Mouse (Mus musculus) lung, embryonic 15.5 days (tissue): ENCODE measurements around the gene Sox30. TPM values are rescaled to one million over a fixed set of nuclear protein-coding genes. Genes with fewer than 3 reads are reported as not detected.
A peak's percentile ranks its signal among the peaks of the same experiment; 100 is the strongest.

ENCODE experiments used
- ATAC-seq: fragments of 200-750 bp; cut with Nextera tagmentation; 2 replicates; pipeline ENCODE4 v1.8.0; 2017; ENCODE audit warnings: moderate number of reproducible peaks, borderline replicate concordance; ENCODE audit not compliant: low FRiP score, low TSS enrichment; ENCODE audit errors: extremely low read depth
- H3K27ac ChIP-seq: fragments of 300-500 bp; sonication (generic); 2 replicates; pipeline ENCODE4 v1.5.1; 2015; ENCODE audit warnings: moderate library complexity, mild to moderate bottlenecking, inconsistent platforms
- H3K27me3 ChIP-seq: fragments of 300-500 bp; sonication (generic); 2 replicates; pipeline ENCODE4 v1.6.1; 2015; ENCODE audit warnings: inconsistent platforms
- H3K36me3 ChIP-seq: fragments of 300-500 bp; sonication (generic); 2 replicates; pipeline ENCODE4 v1.6.1; 2015; ENCODE audit warnings: inconsistent platforms
- H3K4me1 ChIP-seq: fragments of 300-500 bp; sonication (generic); 2 replicates; pipeline ENCODE4 v1.6.1; 2015; ENCODE audit warnings: inconsistent platforms
- H3K4me2 ChIP-seq: fragments of 300-500 bp; sonication (generic); 2 replicates; pipeline ENCODE4 v1.6.1; 2015; ENCODE audit warnings: inconsistent platforms, mild to moderate bottlenecking, moderate library complexity
- H3K4me3 ChIP-seq: fragments of 300-500 bp; sonication (generic); 2 replicates; pipeline ENCODE4 v1.5.1; 2015; ENCODE audit warnings: mild to moderate bottlenecking, inconsistent platforms
- H3K9ac ChIP-seq: fragments of 300-500 bp; sonication (generic); 2 replicates; pipeline ENCODE4 v1.6.1; 2015; ENCODE audit warnings: inconsistent platforms
- H3K9me3 ChIP-seq: fragments of 300-500 bp; sonication (generic); 2 replicates; pipeline ENCODE4 v1.6.1; 2016; ENCODE audit warnings: inconsistent platforms
- WGBS: fragments of 180-500 bp; shearing (Covaris S2); methylation state at CpG from one replicate; pipeline ENCODE4 v1.1.7; 2015; 5-methylcytosine and 5-hydroxymethylcytosine counted together
- polyA plus RNA-seq: library from polyadenylated mRNA; unstranded; fragments of >200 nt; fragmentation: Nextera tagmentation; extraction: Ambion mirVana; gene quantifications from 2 replicates; pipeline ENCODE4 v1.2.1, GENCODE M21; 2015

Sox30 gene
- polyA plus RNA-seq, 1 experiment from 2014 or later = 0.12 TPM

DNA sequence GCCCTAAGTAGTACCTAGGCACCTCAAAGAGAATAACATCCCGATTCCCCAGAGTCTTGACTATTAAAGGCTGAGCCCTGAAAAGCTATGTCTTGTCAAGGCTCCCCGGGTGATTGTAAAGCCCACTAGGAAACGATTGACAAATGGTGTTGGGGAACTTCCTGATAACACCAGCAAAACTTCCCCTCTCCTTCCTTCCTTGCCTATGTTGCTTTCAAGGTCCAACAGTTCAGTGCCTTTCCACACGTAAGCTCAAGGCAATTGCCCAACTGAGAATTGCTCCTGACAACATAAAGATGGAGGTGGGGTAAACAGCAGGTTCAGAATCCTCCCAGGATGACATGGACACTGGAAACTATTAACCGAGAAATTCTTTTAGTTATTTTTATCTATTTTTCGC is 42.9 kb downstream of the Sox30 start:
- no peaks in the 10 kb centered on the region for H3K27me3 ChIP-seq
- no peaks in the 10 kb centered on the region for H3K36me3 ChIP-seq
- no peak overlapping the region for H3K27ac ChIP-seq
- H3K4me1 ChIP-seq = 0 out of 2 replicates have a peak, but pooled peaks cover 7% of the 10 kb centered on the region
- H3K9me3 ChIP-seq = no peaks in the 10 kb centered on the region
- H3K4me3 ChIP-seq = no peak overlapping the region
- ATAC-seq = no peak
- no peak overlapping the region for H3K4me2 ChIP-seq
- H3K9ac ChIP-seq = no peak overlapping the region
- 66% methylated on average over 6 of the region's 6 CpGs for WGBS

DNA sequence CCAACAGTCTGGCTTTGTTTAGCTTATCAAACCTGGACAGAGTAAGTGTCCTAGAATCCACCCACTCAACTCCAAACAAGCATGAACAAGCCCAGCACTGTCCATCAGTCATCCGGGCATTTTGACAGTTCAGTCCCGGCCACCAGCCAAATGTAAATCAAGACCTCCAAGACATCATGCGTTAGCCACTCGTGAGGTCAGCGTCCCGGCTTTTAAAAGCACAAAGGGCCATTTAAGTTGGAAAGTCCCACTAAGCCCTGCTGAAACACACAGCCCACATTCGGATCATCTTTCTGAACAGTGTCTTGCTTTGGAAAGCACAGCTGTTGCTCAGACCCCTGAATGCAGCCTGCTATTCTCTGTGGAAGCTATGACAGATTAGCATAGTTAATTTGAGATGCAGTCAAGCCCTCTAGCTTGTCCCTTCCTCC is 45.9 kb downstream of the Sox30 start:
- Histone ChIP-seq H3K4me3 (no peak overlapping the region), H3K27me3 (no peaks in the 10 kb centered on the region), H3K36me3 (no peaks in the 10 kb centered on the region), H3K27ac (no peak overlapping the region), H3K9me3 (no peaks in the 10 kb centered on the region), H3K9ac (no peak overlapping the region), H3K4me2 (no peak overlapping the region), H3K4me1 (peaks cover 13% of the 10 kb centered on the region; the same call in 1 of the 2 replicates)
- ATAC-seq = peak; percentile 76; the same call in 1 of the 2 replicates
- 5% methylated on average over 7 of the region's 7 CpGs for WGBS

DNA sequence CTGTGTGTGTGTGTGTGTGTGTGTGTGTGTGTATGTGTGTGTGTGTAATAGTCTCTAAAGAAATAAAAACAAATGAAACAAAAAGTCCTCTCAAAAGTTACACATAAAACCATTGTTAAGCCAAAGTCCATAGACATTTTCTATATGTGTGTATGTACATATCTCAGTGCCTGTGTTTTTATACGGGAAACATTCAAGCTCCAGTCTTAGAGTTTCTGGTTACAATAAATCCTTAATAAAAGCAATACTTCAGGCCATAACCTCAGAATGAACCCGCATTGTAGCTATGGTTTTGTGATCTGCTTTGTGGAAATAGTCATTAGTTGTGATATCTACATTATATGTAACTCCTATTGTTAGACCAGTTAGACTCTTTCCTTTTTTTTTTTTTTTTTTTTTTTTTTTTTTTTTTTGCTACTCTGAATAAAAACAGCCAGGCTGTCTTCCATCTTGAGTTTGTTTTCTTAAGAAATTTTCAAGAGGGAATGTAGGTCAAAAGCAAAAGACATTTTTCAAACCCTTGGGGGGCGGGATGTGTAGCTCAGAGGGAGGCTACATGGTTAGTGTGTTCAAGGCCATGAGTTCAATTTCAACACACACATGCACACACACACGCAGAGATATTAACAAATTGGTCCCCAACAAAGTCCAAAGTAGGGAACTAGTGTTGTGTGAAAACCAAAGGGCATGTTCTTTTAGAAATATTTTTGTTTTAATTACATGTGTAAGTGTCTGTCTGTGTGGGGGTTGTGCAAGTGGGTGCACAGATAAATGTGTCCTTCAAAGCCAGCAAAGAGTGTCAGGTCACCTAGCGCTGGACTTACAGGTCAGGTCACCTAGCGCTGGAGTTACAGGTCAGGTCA is 48.1 kb downstream of the Sox30 start:
- 69% methylated on average over 6 of the region's 6 CpGs for WGBS
- H3K4me2 ChIP-seq = no peak overlapping the region
- no peaks in the 10 kb centered on the region for H3K9me3 ChIP-seq
- H3K36me3 ChIP-seq = no peaks in the 10 kb centered on the region
- peaks cover 13% of the 10 kb centered on the region; the same call in 1 of the 2 replicates for H3K4me1 ChIP-seq
- H3K9ac ChIP-seq = no peak overlapping the region
- H3K27me3 ChIP-seq = no peaks in the 10 kb centered on the region
- H3K27ac ChIP-seq = no peak overlapping the region
- no peak overlapping the region for H3K4me3 ChIP-seq
- ATAC-seq = no peak

DNA sequence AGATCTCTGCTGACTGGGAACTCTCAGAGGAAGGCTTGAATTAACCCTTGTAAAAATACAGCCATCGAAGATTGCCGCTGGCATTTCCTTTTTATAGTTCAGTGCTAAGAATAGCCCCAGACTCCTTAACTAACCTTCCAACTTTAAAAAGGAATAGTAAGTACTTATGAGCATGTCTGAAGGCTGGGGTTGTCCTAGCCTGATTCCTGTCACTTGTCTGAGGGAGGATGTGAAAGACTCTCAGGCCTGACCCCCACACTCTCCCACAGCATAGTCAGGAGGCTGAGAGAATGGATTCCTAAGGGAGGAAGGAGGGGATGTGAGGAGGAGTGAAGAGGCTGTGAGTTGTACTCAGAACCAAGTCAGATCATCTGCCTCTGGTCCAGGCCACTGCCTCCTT is 49.4 kb downstream of the Sox30 start:
- H3K36me3 ChIP-seq = no peaks in the 10 kb centered on the region
- H3K4me1 ChIP-seq = peaks cover 13% of the 10 kb centered on the region; the same call in 1 of the 2 replicates
- H3K27me3 ChIP-seq = no peaks in the 10 kb centered on the region
- no peak overlapping the region for H3K27ac ChIP-seq
- H3K4me3 ChIP-seq = no peak overlapping the region
- no peak overlapping the region for H3K9ac ChIP-seq
- no peak for ATAC-seq
- no peak overlapping the region for H3K4me2 ChIP-seq
- no peaks in the 10 kb centered on the region for H3K9me3 ChIP-seq
- WGBS = 32% methylated on average over 2 of the region's 2 CpGs

DNA sequence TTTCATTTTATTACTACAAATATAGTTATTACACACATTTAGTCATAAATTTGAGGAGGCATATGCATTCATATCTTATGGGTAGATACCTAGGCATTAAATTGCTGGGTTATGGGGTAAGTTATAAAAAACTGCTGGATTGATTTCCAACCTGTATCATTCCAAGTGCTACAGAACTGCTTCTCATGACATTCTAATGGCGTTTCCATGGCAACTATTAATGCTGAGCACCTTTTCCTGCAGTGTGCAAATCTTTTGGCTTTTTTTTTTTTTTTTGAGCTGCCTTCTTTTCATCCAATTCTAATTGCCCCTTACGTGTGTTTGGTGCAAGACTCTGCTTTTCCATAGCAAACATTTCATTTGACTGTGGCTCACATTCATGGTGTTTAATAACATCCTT is 49.9 kb downstream of the Sox30 start:
- 79% methylated on average over 2 of the region's 2 CpGs for WGBS
- no peaks in the 10 kb centered on the region for H3K9me3 ChIP-seq
- no peaks in the 10 kb centered on the region for H3K36me3 ChIP-seq
- ATAC-seq = no peak
- H3K4me3 ChIP-seq = no peak overlapping the region
- H3K27me3 ChIP-seq = no peaks in the 10 kb centered on the region
- H3K4me1 ChIP-seq = peaks cover 13% of the 10 kb centered on the region; the same call in 1 of the 2 replicates
- H3K9ac ChIP-seq = no peak overlapping the region
- H3K4me2 ChIP-seq = no peak overlapping the region
- H3K27ac ChIP-seq = no peak overlapping the region

DNA sequence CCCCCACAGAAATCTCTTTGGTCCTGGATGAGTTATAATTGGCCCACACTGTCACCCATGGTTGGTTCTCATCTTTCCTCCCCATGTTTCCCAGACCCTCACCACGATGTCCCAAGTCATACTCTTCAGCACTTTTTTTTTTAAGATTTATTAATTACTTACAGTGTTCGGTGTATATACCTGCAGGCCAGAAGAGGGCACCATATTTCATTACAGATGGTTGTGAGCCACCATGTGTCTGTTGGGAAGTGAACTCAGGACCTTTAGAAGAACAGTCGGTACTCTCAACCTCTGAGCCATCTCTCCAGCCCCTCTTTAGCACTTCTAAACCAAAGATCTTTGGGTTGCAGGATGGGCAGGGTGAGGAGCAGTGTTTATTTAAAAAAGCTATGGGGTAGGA is 51.4 kb downstream of the Sox30 start:
- Histone ChIP-seq H3K4me2 (no peak overlapping the region), H3K9me3 (no peaks in the 10 kb centered on the region), H3K27ac (no peak overlapping the region), H3K27me3 (no peaks in the 10 kb centered on the region), H3K9ac (no peak overlapping the region), H3K4me3 (no peak overlapping the region), H3K36me3 (no peaks in the 10 kb centered on the region), H3K4me1 (peaks cover 6% of the 10 kb centered on the region; the same call in 1 of the 2 replicates)
- no peak for ATAC-seq
- WGBS = 50% methylated on average over 3 of the region's 3 CpGs

DNA sequence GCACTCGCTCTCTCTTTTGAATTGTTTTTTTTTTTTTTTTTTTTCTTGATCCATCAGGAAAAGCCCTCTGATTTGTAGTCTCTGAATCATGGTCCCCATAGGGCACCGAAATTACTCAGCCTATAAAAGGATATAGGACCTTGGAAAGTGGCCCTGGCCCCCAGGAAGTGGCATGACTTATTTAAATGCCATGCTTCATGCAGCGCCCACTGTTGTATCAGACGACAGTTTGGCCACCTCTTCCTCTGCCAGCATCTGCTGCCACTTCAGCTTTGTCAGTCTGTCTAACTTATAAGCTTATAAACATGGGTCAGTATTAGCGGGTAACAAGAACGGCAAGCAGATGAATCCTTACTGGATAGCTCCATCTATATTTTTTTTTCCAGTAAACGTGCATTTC is 52.8 kb downstream of the Sox30 start:
- WGBS = 82% methylated on average over 7 of the region's 7 CpGs

DNA sequence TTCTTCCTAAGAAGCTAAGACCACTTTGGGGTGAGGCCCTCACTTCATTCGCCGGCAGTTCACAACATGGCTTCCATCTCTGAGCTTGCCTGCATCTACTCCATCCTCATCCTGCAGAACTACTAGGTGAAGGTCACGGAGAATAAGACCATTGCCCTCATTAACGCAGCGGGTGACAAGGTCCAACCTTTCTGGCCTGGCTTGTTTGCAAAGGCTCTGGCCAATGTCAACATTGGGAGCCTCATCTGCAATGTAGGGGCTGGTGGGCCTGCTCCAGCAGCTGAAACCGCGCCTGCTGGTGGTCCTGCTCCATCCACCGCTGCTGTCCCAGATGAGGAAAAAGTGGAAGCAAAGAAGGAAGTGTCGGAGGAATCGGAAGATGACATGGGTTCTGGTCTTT is 56.3 kb downstream of the Sox30 start:
- Histone ChIP-seq H3K27me3 (no peaks in the 10 kb centered on the region), H3K4me2 (no peak overlapping the region), H3K36me3 (no peaks in the 10 kb centered on the region), H3K4me3 (no peak overlapping the region), H3K4me1 (peaks cover 8% of the 10 kb centered on the region), H3K9me3 (no peaks in the 10 kb centered on the region), H3K27ac (no peak overlapping the region), H3K9ac (no peak overlapping the region)
- 90% methylated on average over 10 of the region's 10 CpGs for WGBS
- no peak for ATAC-seq

More for the DNA sequence above, 52.8 kb downstream of the Sox30 start:
- Histone ChIP-seq H3K9me3 (no peaks in the 10 kb centered on the region), H3K9ac (no peak overlapping the region), H3K36me3 (no peaks in the 10 kb centered on the region), H3K27ac (no peak overlapping the region), H3K4me1 (peaks cover 6% of the 10 kb centered on the region; the same call in 1 of the 2 replicates), H3K27me3 (no peaks in the 10 kb centered on the region), H3K4me2 (no peak overlapping the region), H3K4me3 (no peak overlapping the region)
- ATAC-seq = no peak

DNA sequence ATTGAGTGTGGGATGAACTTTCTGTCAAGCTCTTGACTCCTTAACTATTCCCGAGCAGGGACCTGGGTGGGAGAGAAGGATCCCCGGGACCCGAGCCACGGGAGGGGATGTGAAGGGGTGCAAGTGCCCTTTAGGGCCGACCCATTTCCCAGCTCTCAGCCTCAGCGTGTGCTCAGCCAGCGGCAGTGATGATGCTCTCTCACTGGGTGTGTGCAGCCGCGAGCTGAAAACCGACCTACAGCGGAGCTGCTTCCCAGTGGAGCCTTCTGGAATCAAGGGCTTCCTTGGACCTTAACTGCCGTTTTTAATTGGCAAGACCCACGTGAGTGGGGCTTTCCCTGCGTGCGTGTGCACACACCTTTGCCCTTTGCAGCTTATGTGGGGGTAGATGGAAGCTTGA is 58.8 kb downstream of the Sox30 start:
- peaks cover 8% of the 10 kb centered on the region for H3K4me1 ChIP-seq
- no peaks in the 10 kb centered on the region for H3K9me3 ChIP-seq
- no peak overlapping the region for H3K27ac ChIP-seq
- no peak overlapping the region for H3K4me3 ChIP-seq
- no peaks in the 10 kb centered on the region for H3K27me3 ChIP-seq
- ATAC-seq = no peak
- H3K36me3 ChIP-seq = no peaks in the 10 kb centered on the region
- no peak overlapping the region for H3K9ac ChIP-seq
- WGBS = 72% methylated on average over 15 of the region's 15 CpGs
- H3K4me2 ChIP-seq = no peak overlapping the region

DNA sequence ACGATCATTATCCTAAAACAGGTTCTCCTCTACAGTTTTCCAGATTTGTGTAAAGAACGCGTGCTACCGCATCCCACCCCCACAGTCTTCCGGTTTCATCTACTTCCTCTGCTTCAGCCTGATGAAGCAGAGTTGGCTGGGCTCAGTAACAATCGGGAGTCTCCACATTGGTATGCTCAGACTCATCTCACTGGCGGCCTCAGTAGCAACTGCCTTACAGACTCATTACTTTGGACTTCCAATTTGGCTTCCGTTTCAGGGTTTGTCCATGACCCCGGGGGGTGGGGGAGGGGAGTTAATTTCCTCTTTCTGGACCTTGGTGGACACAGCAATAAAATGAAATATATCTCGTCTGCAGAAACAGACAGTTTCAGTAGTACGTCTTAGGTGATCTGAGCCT is 59.2 kb downstream of the Sox30 start:
- no peak overlapping the region for H3K4me2 ChIP-seq
- 53% methylated on average over 11 of the region's 11 CpGs for WGBS
- H3K9ac ChIP-seq = no peak overlapping the region

DNA sequence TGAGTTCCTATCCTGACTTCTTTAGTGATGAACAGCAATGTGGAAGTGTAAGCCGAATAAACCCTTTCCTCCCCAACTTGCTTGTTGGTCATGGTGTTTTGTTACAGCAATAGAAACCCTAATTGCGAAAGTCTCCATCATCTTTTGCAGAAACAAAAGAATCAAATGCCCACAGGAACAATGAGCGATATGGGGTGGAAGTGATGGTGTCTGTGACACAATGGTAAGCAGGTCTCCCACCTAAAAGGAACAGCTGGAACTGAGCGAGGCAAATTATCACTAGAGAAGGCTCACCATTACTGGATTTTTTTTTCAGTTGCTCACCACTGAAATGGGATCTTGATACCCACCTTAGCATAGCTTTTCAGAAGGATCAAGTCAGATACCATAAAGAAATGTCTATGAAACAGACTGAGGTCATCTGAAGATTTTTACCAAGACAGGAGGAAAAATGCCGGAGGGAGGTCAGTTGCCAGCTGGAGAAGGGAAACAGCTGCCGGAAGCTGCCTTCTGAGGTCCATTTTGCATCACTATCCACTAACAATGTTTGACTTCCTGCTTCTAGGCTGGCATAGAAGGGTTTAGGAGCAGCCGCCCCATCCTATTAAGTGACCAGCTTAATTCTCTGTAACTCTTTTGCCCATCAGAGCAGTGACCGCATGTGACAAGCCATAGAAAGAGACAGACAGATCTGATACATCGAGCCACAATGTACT is 60.9 kb downstream of the Sox30 start:
- Histone ChIP-seq H3K27me3 (no peaks in the 10 kb centered on the region), H3K4me1 (peaks cover 8% of the 10 kb centered on the region), H3K27ac (peak overlapping the region; percentile 64), H3K36me3 (no peaks in the 10 kb centered on the region), H3K9ac (no peak overlapping the region), H3K4me3 (no peak overlapping the region), H3K4me2 (no peak overlapping the region), H3K9me3 (no peaks in the 10 kb centered on the region)
- WGBS = 64% methylated on average over 9 of the region's 9 CpGs
- no peak for ATAC-seq

More for the DNA sequence above, 59.2 kb downstream of the Sox30 start:
- no peak for ATAC-seq
- H3K4me1 ChIP-seq = peaks cover 8% of the 10 kb centered on the region
- H3K27ac ChIP-seq = no peak overlapping the region
- no peaks in the 10 kb centered on the region for H3K9me3 ChIP-seq
- H3K36me3 ChIP-seq = no peaks in the 10 kb centered on the region
- no peaks in the 10 kb centered on the region for H3K27me3 ChIP-seq
- no peak overlapping the region for H3K4me3 ChIP-seq
